Mouse (Mus musculus) myocyte (in vitro differentiated cells): ENCODE data around the gene Il12b.

Source experiments
- MAX ChIP-seq: IDR thresholded peaks from one replicate; pipeline ENCODE4 v1.6.1; 2011; ENCODE audit warnings: low read depth, mild to moderate bottlenecking, control low read depth
- POLR2A ChIP-seq: IDR thresholded peaks from one replicate; pipeline ENCODE4 v1.6.1; 2011; ENCODE audit warnings: low read depth, mild to moderate bottlenecking, control low read depth, moderate library complexity; ENCODE audit not compliant: insufficient read length

DNA sequence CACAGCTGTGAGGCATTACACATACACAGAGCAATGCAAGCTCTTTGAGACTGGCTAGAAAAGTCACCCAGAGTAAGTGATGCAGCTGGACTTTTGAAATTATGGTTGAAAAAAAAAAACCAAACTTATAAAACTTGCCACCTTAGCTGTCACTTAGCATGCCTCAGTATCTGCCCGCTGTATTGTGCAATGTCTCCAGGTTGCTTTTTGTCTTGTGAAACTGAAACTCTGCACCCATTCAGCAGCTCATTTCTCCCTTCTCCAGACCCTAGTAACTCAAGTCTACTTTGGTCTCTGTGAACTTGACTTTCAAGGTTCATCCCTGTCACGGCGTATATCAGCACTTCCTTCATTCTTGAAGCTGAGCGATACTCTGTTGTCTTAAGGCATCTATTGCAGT is 43.7 kb upstream of the Il12b start:
- TF ChIP-seq POLR2A (no peak), MAX (no peak)
